Mouse (Mus musculus): ENCODE data around the gene Ntrk3.
A peak's percentile ranks its signal among the peaks of the same experiment; 100 is the strongest.

GRCm38 (mm10) chr7:78568411-78569254 is 169.2 kb downstream of the Ntrk3 start:
- TF ChIP-seq POLR2A (IDR thresholded peaks at IDR 0.05; ENCODE audit: borderline replicate concordance, insufficient read depth, low read length) (no peak), CTCF (IDR thresholded peaks at IDR 0.05; ENCODE audit: borderline replicate concordance, insufficient read depth, low read depth, low read length) (peak; percentile 88)

Data from cerebellum, adult 2 months (tissue).